Mouse (Mus musculus): ENCODE measurements around the gene Cmya5. TPM values are rescaled to one million over a fixed set of nuclear protein-coding genes. Genes with fewer than 3 reads are reported as not detected.

The Cmya5 gene
- polyA plus RNA-seq, 1 experiment from 2014 or later: 5.0 TPM

GRCm38 (mm10) chr13:93136251-93136650 lies 8.3 kb downstream of the Cmya5 start:
- Histone ChIP-seq H3K27ac (ENCODE audit: low read depth, low read length) (no peak overlapping the region), H3K36me3 (ENCODE audit: control insufficient read depth, insufficient read depth, low read length) (no peaks in the 10 kb centered on the region), H3K9ac (ENCODE audit: low read depth, low read length) (no peak overlapping the region), H3K4me3 (ENCODE audit: low read depth, low read length) (no peak overlapping the region), H3K4me2 (no peak overlapping the region), H3K9me3 (replicated peaks; ENCODE audit: control insufficient read depth, low read length) (no peaks in the 10 kb centered on the region), H3K27me3 (ENCODE audit: control insufficient read depth, insufficient read depth, low read length) (no peaks in the 10 kb centered on the region), H3K4me1 (ENCODE audit: control insufficient read depth, insufficient read depth, low read length) (peaks cover 14% of the 10 kb centered on the region)
- no peak for ATAC-seq (replicated peaks; ENCODE audit: insufficient number of reproducible peaks, low FRiP score, low TSS enrichment)
- WGBS (ENCODE audit: insufficient replicate concordance): 66% methylated on average over 1 of the region's 1 CpGs

GRCm38 (mm10) chr13:93135501-93135900 lies 9.0 kb downstream of the Cmya5 start:
- Histone ChIP-seq H3K36me3 (ENCODE audit: control insufficient read depth, insufficient read depth, low read length) (no peaks in the 10 kb centered on the region), H3K4me3 (ENCODE audit: low read depth, low read length) (no peak overlapping the region), H3K27ac (ENCODE audit: low read depth, low read length) (no peak overlapping the region), H3K4me2 (no peak overlapping the region), H3K9ac (ENCODE audit: low read depth, low read length) (no peak overlapping the region), H3K4me1 (ENCODE audit: control insufficient read depth, insufficient read depth, low read length) (peaks cover 14% of the 10 kb centered on the region), H3K27me3 (ENCODE audit: control insufficient read depth, insufficient read depth, low read length) (no peaks in the 10 kb centered on the region), H3K9me3 (replicated peaks; ENCODE audit: control insufficient read depth, low read length) (no peaks in the 10 kb centered on the region)
- no peak for ATAC-seq (replicated peaks; ENCODE audit: insufficient number of reproducible peaks, low FRiP score, low TSS enrichment)
- 64% methylated on average over 2 of the region's 2 CpGs for WGBS (ENCODE audit: insufficient replicate concordance)

DNA sequence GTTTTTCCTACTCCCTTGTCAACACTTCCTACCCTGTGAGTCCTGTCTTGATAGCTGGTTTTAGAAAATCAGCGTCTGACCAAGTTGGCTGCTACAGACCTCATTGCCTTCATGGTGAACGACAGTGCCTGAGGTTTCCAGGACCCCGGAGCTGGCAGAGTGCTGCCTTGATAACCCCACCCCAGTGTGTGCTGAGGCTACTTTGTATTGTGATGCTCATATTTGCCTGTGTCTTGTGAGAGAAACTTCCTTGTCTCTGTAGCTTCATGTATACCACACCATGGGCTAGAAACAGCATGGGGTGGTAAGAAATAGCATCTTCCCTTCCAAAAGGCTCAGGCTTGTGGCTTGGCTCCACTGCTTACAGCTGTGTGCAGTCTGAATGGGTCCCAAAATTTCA lies 13.8 kb downstream of the Cmya5 start:
- WGBS (ENCODE audit: insufficient replicate concordance): 41% methylated on average over 3 of the region's 3 CpGs
- no peaks in the 10 kb centered on the region for H3K36me3 ChIP-seq (ENCODE audit: control insufficient read depth, insufficient read depth, low read length)
- H3K27ac ChIP-seq (ENCODE audit: low read depth, low read length): no peak overlapping the region
- H3K4me2 ChIP-seq: no peak overlapping the region
- ATAC-seq (replicated peaks; ENCODE audit: insufficient number of reproducible peaks, low FRiP score, low TSS enrichment): no peak
- no peaks in the 10 kb centered on the region for H3K27me3 ChIP-seq (ENCODE audit: control insufficient read depth, insufficient read depth, low read length)
- no peaks in the 10 kb centered on the region for H3K9me3 ChIP-seq (replicated peaks; ENCODE audit: control insufficient read depth, low read length)
- no peak overlapping the region for H3K4me3 ChIP-seq (ENCODE audit: low read depth, low read length)
- 0 out of 2 replicates have a peak, but pooled peaks cover 4% of the 10 kb centered on the region for H3K4me1 ChIP-seq (ENCODE audit: control insufficient read depth, insufficient read depth, low read length)
- no peak overlapping the region for H3K9ac ChIP-seq (ENCODE audit: low read depth, low read length)

DNA sequence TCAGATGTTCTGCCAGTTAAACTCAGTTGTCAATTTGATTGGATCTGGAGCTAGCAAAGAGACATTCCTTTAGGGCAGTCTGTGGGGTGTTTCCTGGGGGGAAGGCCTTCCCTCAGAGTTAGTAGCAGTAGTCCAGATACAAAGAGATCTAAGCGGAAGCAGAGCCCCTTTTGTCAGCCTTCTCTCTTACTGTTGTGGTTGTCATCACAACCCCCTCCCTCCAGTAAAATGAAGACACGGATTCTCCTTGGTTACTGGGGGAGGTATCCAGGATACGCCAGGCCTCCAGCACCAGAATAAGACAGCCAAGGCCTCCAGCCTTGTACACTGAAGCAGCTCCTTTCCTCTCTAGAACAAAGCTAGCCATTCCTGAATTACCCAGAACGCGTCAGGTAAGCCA lies 15.6 kb downstream of the Cmya5 start:
- no peak for ATAC-seq (replicated peaks; ENCODE audit: insufficient number of reproducible peaks, low FRiP score, low TSS enrichment)
- 66% methylated on average over 5 of the region's 5 CpGs for WGBS (ENCODE audit: insufficient replicate concordance)
- H3K4me3 ChIP-seq (ENCODE audit: low read depth, low read length): no peak overlapping the region

DNA sequence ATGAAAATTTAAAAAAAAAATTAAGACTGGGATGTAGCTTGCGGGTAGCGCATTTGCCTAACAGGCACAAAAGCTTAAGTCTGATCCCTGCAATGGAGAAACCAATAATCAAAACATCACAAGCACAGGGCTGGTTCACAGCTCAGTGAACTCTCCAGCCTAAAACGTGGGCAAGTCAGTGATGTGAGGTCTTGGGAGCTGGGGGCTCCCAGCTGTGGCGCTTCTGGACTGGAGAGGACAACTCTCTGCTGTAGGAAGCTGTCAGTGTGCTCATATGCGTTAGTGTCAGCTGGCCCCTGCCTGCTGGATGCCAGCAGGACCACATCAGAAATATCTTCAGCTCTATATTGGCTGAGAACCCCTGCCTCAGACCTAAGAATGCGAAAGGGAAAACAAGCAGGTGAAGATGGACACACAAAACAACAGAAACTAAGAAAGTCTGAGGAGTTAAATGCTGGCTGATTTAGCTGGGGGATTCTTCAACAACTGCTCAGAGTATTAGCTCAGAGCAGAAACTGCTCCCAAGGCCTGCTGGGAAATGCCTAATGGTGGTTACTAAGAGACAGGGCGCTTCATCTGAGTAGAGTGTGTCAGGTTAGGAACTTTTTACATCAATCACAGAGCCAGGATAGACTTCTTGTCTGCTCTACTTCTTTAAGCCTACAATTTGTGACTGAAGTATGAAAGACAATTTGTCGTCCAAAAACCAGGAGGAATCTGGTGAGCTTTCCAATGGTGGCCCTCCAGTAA lies 16.2 kb downstream of the Cmya5 start:
- Histone ChIP-seq H3K4me2 (no peak overlapping the region), H3K27me3 (ENCODE audit: control insufficient read depth, insufficient read depth, low read length) (no peaks in the 10 kb centered on the region), H3K4me3 (ENCODE audit: low read depth, low read length) (no peak overlapping the region), H3K27ac (ENCODE audit: low read depth, low read length) (no peak overlapping the region), H3K36me3 (ENCODE audit: control insufficient read depth, insufficient read depth, low read length) (no peaks in the 10 kb centered on the region), H3K9ac (ENCODE audit: low read depth, low read length) (no peak overlapping the region), H3K4me1 (ENCODE audit: control insufficient read depth, insufficient read depth, low read length) (0 out of 2 replicates have a peak, but pooled peaks cover 4% of the 10 kb centered on the region), H3K9me3 (replicated peaks; ENCODE audit: control insufficient read depth, low read length) (no peaks in the 10 kb centered on the region)
- WGBS (ENCODE audit: insufficient replicate concordance): 71% methylated on average over 8 of the region's 8 CpGs
- ATAC-seq (replicated peaks; ENCODE audit: insufficient number of reproducible peaks, low FRiP score, low TSS enrichment): no peak

More for the DNA sequence above, 15.6 kb downstream of the Cmya5 start:
- 0 out of 2 replicates have a peak, but pooled peaks cover 4% of the 10 kb centered on the region for H3K4me1 ChIP-seq (ENCODE audit: control insufficient read depth, insufficient read depth, low read length)
- H3K36me3 ChIP-seq (ENCODE audit: control insufficient read depth, insufficient read depth, low read length): no peaks in the 10 kb centered on the region
- no peak overlapping the region for H3K27ac ChIP-seq (ENCODE audit: low read depth, low read length)
- H3K4me2 ChIP-seq: no peak overlapping the region
- no peaks in the 10 kb centered on the region for H3K9me3 ChIP-seq (replicated peaks; ENCODE audit: control insufficient read depth, low read length)
- no peaks in the 10 kb centered on the region for H3K27me3 ChIP-seq (ENCODE audit: control insufficient read depth, insufficient read depth, low read length)
- no peak overlapping the region for H3K9ac ChIP-seq (ENCODE audit: low read depth, low read length)

- no peak for ATAC-seq (replicated peaks; ENCODE audit: insufficient number of reproducible peaks, low FRiP score, low TSS enrichment)
- no peaks in the 10 kb centered on the region for H3K9me3 ChIP-seq (replicated peaks; ENCODE audit: control insufficient read depth, low read length)
- H3K9ac ChIP-seq (ENCODE audit: low read depth, low read length): no peak overlapping the region
- H3K27me3 ChIP-seq (ENCODE audit: control insufficient read depth, insufficient read depth, low read length): no peaks in the 10 kb centered on the region
- H3K27ac ChIP-seq (ENCODE audit: low read depth, low read length): no peak overlapping the region
- no peaks in the 10 kb centered on the region for H3K36me3 ChIP-seq (ENCODE audit: control insufficient read depth, insufficient read depth, low read length)
- WGBS (ENCODE audit: insufficient replicate concordance): 88% methylated on average over 9 of the region's 9 CpGs
- no peak overlapping the region for H3K4me3 ChIP-seq (ENCODE audit: low read depth, low read length)
- H3K4me1 ChIP-seq (ENCODE audit: control insufficient read depth, insufficient read depth, low read length): no peaks in the 10 kb centered on the region
- no peak overlapping the region for H3K4me2 ChIP-seq
Measured at GRCm38 (mm10) chr13:93122321-93122720, 22.2 kb downstream of the Cmya5 start.

DNA sequence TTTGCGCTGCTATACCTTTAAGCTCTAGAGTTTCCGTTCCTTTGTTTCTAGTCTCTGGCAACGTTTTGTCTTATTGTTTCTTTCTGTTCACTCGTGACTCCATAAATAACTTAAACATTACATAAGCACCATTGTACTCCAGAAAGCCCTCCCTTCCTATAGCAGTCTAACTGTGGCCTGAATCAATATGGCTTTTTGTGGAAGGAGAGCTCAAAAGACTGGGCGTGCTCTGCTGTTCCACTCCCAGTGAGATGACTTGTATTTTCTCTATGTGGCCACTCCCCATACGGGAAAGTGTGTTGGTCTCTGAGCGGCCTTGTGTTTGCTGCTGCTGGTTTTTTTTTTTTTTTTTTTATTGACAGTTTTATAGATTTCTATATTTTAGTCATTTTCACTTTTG lies 27.3 kb downstream of the Cmya5 start:
- H3K4me3 ChIP-seq (ENCODE audit: low read depth, low read length): no peak overlapping the region
- H3K27me3 ChIP-seq (ENCODE audit: control insufficient read depth, insufficient read depth, low read length): no peaks in the 10 kb centered on the region
- H3K27ac ChIP-seq (ENCODE audit: low read depth, low read length): no peak overlapping the region
- 73% methylated on average over 7 of the region's 7 CpGs for WGBS (ENCODE audit: insufficient replicate concordance)
- H3K9ac ChIP-seq (ENCODE audit: low read depth, low read length): no peak overlapping the region
- no peaks in the 10 kb centered on the region for H3K36me3 ChIP-seq (ENCODE audit: control insufficient read depth, insufficient read depth, low read length)
- no peak for ATAC-seq (replicated peaks; ENCODE audit: insufficient number of reproducible peaks, low FRiP score, low TSS enrichment)
- no peaks in the 10 kb centered on the region for H3K9me3 ChIP-seq (replicated peaks; ENCODE audit: control insufficient read depth, low read length)
- H3K4me1 ChIP-seq (ENCODE audit: control insufficient read depth, insufficient read depth, low read length): no peaks in the 10 kb centered on the region
- no peak overlapping the region for H3K4me2 ChIP-seq

DNA sequence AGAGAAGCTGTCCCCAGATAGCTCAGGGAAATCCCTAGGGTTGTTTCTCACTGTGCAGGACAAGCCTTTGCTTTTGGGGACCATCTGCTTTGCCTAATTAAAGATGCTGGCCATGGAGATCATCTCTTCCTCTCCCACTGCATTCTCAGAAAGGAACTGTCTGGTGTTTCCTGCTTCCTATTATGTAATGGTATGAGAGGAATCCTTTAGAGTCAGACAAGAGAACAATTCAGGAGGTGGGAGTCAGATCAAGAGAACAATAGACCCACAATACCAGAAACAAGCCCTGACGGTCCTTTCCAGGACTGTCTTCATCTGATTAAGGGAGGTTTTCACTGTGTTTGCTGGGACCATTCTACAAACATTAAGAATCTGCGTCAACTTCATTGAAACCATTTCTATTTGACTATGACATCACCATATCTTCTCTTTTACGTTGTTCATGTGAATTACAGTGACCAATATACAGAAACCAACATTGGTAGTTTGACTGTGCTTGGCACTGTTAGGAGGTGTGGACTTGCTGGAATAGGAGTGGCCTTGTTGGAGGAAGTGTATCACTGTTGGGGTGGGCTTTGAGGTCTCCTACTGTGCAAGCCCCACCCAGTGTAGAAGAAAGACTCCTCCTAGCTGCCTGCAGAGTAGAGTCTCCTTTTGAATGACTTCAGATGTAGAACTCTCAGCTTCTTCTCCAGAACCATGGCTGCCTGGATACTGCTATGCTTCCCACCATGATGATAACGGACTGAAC lies 42.0 kb downstream of the Cmya5 start:
- Histone ChIP-seq H3K9me3 (replicated peaks; ENCODE audit: control insufficient read depth, low read length) (no peaks in the 10 kb centered on the region), H3K4me3 (ENCODE audit: low read depth, low read length) (no peak overlapping the region), H3K27me3 (ENCODE audit: control insufficient read depth, insufficient read depth, low read length) (no peaks in the 10 kb centered on the region), H3K27ac (ENCODE audit: low read depth, low read length) (no peak overlapping the region), H3K4me1 (ENCODE audit: control insufficient read depth, insufficient read depth, low read length) (no peaks in the 10 kb centered on the region), H3K9ac (ENCODE audit: low read depth, low read length) (no peak overlapping the region), H3K4me2 (no peak overlapping the region), H3K36me3 (ENCODE audit: control insufficient read depth, insufficient read depth, low read length) (no peaks in the 10 kb centered on the region)
- WGBS (ENCODE audit: insufficient replicate concordance): 76% methylated on average over 4 of the region's 4 CpGs
- no peak for ATAC-seq (replicated peaks; ENCODE audit: insufficient number of reproducible peaks, low FRiP score, low TSS enrichment)
